Mouse (Mus musculus): ENCODE results near the gene Psmd13. TPM values are rescaled to one million over a fixed set of nuclear protein-coding genes. Genes with fewer than 3 reads are reported as not detected.

Psmd13 gene
- polyA plus RNA-seq, 1 experiment from 2014 or later: 154 TPM

GRCm38 (mm10) chr7:140927181-140927580 lies 45.4 kb downstream of the Psmd13 start:
- no peak overlapping the region for H3K4me3 ChIP-seq
- no peak overlapping the region for H3K9ac ChIP-seq
- H3K36me3 ChIP-seq: no peaks in the 10 kb centered on the region
- H3K4me1 ChIP-seq (replicated peaks): peaks cover 11% of the 10 kb centered on the region
- no peak for ATAC-seq (replicated peaks; ENCODE audit: insufficient number of reproducible peaks, insufficient read depth, low FRiP score, low read depth)
- peaks cover 37% of the 10 kb centered on the region for H3K27me3 ChIP-seq
- no peak overlapping the region for H3K4me2 ChIP-seq
- WGBS: 77% methylated on average over 6 of the region's 6 CpGs
- H3K27ac ChIP-seq: no peak overlapping the region
- H3K9me3 ChIP-seq (replicated peaks): no peaks in the 10 kb centered on the region

DNA sequence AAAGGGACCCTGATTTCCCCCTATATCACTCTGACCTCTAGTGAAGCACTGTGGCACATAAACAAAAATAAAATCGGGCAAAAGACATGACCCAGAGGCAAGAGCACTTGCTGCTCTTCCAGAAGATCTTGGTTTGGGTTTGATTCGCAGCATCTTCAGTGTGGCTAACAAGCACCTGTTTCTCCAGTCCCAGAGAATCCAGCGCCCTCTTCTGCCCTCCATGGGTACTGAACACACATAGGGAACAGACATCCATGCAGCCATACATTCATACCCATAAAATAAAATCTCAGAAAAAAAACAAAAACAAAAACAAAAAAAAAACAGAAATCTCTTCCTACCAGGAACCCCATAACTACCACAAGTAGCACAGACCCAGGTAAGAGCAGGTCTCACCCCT lies 56.7 kb downstream of the Psmd13 start:
- Histone ChIP-seq H3K36me3 (no peaks in the 10 kb centered on the region), H3K27me3 (peaks cover 6% of the 10 kb centered on the region; the same call in 1 of the 2 replicates), H3K4me3 (no peak overlapping the region), H3K9ac (no peak overlapping the region), H3K27ac (no peak overlapping the region), H3K9me3 (replicated peaks) (no peaks in the 10 kb centered on the region), H3K4me1 (replicated peaks) (peaks cover 24% of the 10 kb centered on the region), H3K4me2 (no peak overlapping the region)
- WGBS: 42% methylated on average over 3 of the region's 3 CpGs
- ATAC-seq (replicated peaks; ENCODE audit: insufficient number of reproducible peaks, insufficient read depth, low FRiP score, low read depth): no peak

DNA sequence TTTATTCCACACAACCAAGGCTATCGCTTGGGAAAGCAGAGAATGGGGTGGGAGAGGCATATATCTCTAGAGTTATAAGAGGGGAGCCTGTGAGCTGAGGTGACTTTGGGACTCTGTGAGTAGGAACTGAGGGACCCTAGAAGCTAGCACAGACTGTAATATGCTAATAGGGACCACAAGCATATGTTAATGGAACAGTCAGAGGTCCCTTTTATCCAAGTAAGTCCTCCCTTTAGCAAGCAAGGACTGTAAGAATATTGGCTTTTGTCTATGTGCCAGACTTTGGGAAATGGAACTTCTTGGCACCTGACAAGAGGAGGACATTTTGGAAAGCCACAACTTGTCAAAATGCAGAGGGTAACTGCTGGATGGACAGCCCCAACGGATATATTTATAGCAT lies 57.1 kb downstream of the Psmd13 start:
- no peak overlapping the region for H3K9ac ChIP-seq
- peaks cover 25% of the 10 kb centered on the region for H3K4me1 ChIP-seq (replicated peaks)
- WGBS: 20% methylated on average over 2 of the region's 2 CpGs
- H3K27me3 ChIP-seq: peaks cover 6% of the 10 kb centered on the region; the same call in 1 of the 2 replicates
- no peak overlapping the region for H3K4me3 ChIP-seq
- no peaks in the 10 kb centered on the region for H3K36me3 ChIP-seq
- no peak for ATAC-seq (replicated peaks; ENCODE audit: insufficient number of reproducible peaks, insufficient read depth, low FRiP score, low read depth)
- H3K27ac ChIP-seq: no peak overlapping the region
- no peak overlapping the region for H3K4me2 ChIP-seq
- no peaks in the 10 kb centered on the region for H3K9me3 ChIP-seq (replicated peaks)

- H3K4me3 ChIP-seq: no peak overlapping the region
- H3K27me3 ChIP-seq: peaks cover 6% of the 10 kb centered on the region; the same call in 1 of the 2 replicates
- peak overlapping the region; percentile 13; the same call in 1 of the 2 replicates for H3K4me2 ChIP-seq
- H3K9me3 ChIP-seq (replicated peaks): no peaks in the 10 kb centered on the region
- H3K36me3 ChIP-seq: no peaks in the 10 kb centered on the region
- WGBS: 15% methylated on average over 8 of the region's 8 CpGs
- peaks cover 25% of the 10 kb centered on the region for H3K4me1 ChIP-seq (replicated peaks)
- no peak overlapping the region for H3K9ac ChIP-seq
- no peak for ATAC-seq (replicated peaks; ENCODE audit: insufficient number of reproducible peaks, insufficient read depth, low FRiP score, low read depth)
- H3K27ac ChIP-seq: no peak overlapping the region
These were observed 58.0 kb downstream of the Psmd13 start for GRCm38 (mm10) chr7:140939669-140940171.

GRCm38 (mm10) chr7:140941222-140942051 lies 59.7 kb downstream of the Psmd13 start, which contains the start of gene Pgghg:
TSS of gene Pgghg (plus strand) at chr7:140941391.
- Histone ChIP-seq H3K36me3 (peaks cover 9% of the 10 kb centered on the region; the same call in 1 of the 2 replicates), H3K27me3 (peaks cover 3% of the 10 kb centered on the region; the same call in 1 of the 2 replicates), H3K4me2 (peak within 1 kb of the TSS; percentile 69), H3K4me1 (replicated peaks) (peaks cover 28% of the 10 kb centered on the region), H3K9ac (peak within 1 kb of the TSS; percentile 74), H3K9me3 (replicated peaks) (no peaks in the 10 kb centered on the region), H3K27ac (peak within 1 kb of the TSS; percentile 90), H3K4me3 (peak within 1 kb of the TSS; percentile 64)
- WGBS: 2% methylated on average over 33 of the region's 33 CpGs
- ATAC-seq (replicated peaks; ENCODE audit: insufficient number of reproducible peaks, insufficient read depth, low FRiP score, low read depth): peak; percentile 88

DNA sequence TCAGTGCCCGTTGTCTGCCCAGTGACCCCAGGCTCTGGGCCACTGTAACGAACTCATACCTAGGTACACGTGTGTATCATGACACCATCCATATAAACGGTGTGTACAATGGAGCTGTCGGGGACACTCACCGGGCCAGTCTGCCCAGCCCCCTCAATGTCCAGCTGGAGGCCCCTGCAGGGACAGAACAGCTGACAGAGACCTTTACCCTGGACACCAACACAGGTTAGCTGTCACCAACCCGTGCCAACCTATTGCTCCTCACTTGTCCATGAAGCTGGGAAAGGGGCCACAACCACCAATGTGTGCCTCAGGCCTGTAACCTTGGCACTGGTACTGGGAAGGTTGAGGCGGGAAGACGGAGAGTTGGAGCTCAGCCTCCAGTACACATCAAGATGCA lies 60.6 kb downstream of the Psmd13 start:
- Histone ChIP-seq H3K4me2 (peak overlapping the region; percentile 69), H3K9ac (peak overlapping the region; percentile 74), H3K27ac (peak overlapping the region; percentile 90), H3K9me3 (replicated peaks) (no peaks in the 10 kb centered on the region), H3K4me3 (peak overlapping the region; percentile 64), H3K27me3 (no peaks in the 10 kb centered on the region), H3K4me1 (replicated peaks) (peaks cover 37% of the 10 kb centered on the region), H3K36me3 (peaks cover 12% of the 10 kb centered on the region; the same call in 1 of the 2 replicates)
- WGBS: 59% methylated on average over 9 of the region's 9 CpGs
- ATAC-seq (replicated peaks; ENCODE audit: insufficient number of reproducible peaks, insufficient read depth, low FRiP score, low read depth): no peak

- no peak for ATAC-seq (replicated peaks; ENCODE audit: insufficient number of reproducible peaks, insufficient read depth, low FRiP score, low read depth)
- 89% methylated on average over 10 of the region's 10 CpGs for WGBS
- Histone ChIP-seq H3K36me3 (peaks cover 12% of the 10 kb centered on the region; the same call in 1 of the 2 replicates), H3K9me3 (replicated peaks) (no peaks in the 10 kb centered on the region), H3K4me3 (no peak overlapping the region), H3K4me2 (no peak overlapping the region; the same call in 1 of the 2 replicates), H3K27ac (peak overlapping the region; percentile 90), H3K9ac (no peak overlapping the region), H3K27me3 (no peaks in the 10 kb centered on the region), H3K4me1 (replicated peaks) (peaks cover 40% of the 10 kb centered on the region)
These were observed 61.0 kb downstream of the Psmd13 start for GRCm38 (mm10) chr7:140942811-140943210.

- Histone ChIP-seq H3K4me2 (no peak overlapping the region), H3K36me3 (peaks cover 12% of the 10 kb centered on the region; the same call in 1 of the 2 replicates), H3K9me3 (replicated peaks) (no peaks in the 10 kb centered on the region), H3K9ac (no peak overlapping the region), H3K4me1 (replicated peaks) (peaks cover 46% of the 10 kb centered on the region), H3K4me3 (no peak overlapping the region), H3K27ac (no peak overlapping the region), H3K27me3 (no peaks in the 10 kb centered on the region)
- no peak for ATAC-seq (replicated peaks; ENCODE audit: insufficient number of reproducible peaks, insufficient read depth, low FRiP score, low read depth)
- WGBS: 74% methylated on average over 4 of the region's 4 CpGs
These were observed 61.6 kb downstream of the Psmd13 start for GRCm38 (mm10) chr7:140943356-140943755.

DNA sequence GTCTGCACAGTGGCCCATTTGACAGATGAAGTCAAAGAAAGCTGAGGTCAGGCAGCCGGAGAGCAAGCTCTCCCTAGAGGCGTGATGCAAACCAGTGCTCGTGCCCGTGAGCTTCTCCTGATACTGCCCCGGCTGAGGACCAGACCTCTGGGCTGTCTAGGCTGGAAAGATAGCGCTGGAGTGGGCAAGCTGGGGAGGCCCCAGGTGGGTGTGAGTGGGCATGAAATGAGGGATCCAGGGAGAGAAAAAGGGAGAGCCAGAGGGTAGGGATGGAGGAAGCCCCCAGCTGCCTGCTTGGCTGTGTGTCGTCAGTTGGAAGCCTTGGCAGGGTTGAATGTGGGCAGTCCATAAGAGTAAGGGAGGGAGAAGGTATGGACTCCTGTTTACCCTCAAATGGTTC lies 62.5 kb downstream of the Psmd13 start:
- no peaks in the 10 kb centered on the region for H3K9me3 ChIP-seq (replicated peaks)
- WGBS: 76% methylated on average over 7 of the region's 7 CpGs
- no peak overlapping the region for H3K9ac ChIP-seq
- H3K27ac ChIP-seq: no peak overlapping the region
- no peaks in the 10 kb centered on the region for H3K27me3 ChIP-seq
- peaks cover 46% of the 10 kb centered on the region for H3K4me1 ChIP-seq (replicated peaks)
- no peak overlapping the region for H3K4me3 ChIP-seq
- no peak overlapping the region for H3K4me2 ChIP-seq
- ATAC-seq (replicated peaks; ENCODE audit: insufficient number of reproducible peaks, insufficient read depth, low FRiP score, low read depth): no peak
- peaks cover 12% of the 10 kb centered on the region; the same call in 1 of the 2 replicates for H3K36me3 ChIP-seq

- H3K36me3 ChIP-seq: peaks cover 12% of the 10 kb centered on the region; the same call in 1 of the 2 replicates
- 90% methylated on average over 5 of the region's 5 CpGs for WGBS
- peaks cover 44% of the 10 kb centered on the region for H3K4me1 ChIP-seq (replicated peaks)
- H3K9me3 ChIP-seq (replicated peaks): no peaks in the 10 kb centered on the region
- no peak for ATAC-seq (replicated peaks; ENCODE audit: insufficient number of reproducible peaks, insufficient read depth, low FRiP score, low read depth)
- H3K4me3 ChIP-seq: no peak overlapping the region
- no peaks in the 10 kb centered on the region for H3K27me3 ChIP-seq
- no peak overlapping the region for H3K27ac ChIP-seq
- H3K4me2 ChIP-seq: no peak overlapping the region
- H3K9ac ChIP-seq: no peak overlapping the region
These were observed 63.5 kb downstream of the Psmd13 start for GRCm38 (mm10) chr7:140945247-140945646.

- peaks cover 12% of the 10 kb centered on the region; the same call in 1 of the 2 replicates for H3K36me3 ChIP-seq
- no peak overlapping the region for H3K4me2 ChIP-seq
- ATAC-seq (replicated peaks; ENCODE audit: insufficient number of reproducible peaks, insufficient read depth, low FRiP score, low read depth): no peak
- peaks cover 50% of the 10 kb centered on the region for H3K4me1 ChIP-seq (replicated peaks)
- no peak overlapping the region for H3K9ac ChIP-seq
- no peaks in the 10 kb centered on the region for H3K9me3 ChIP-seq (replicated peaks)
- H3K4me3 ChIP-seq: no peak overlapping the region
- H3K27me3 ChIP-seq: no peaks in the 10 kb centered on the region
- H3K27ac ChIP-seq: peak overlapping the region; percentile 70
- WGBS: 85% methylated on average over 10 of the region's 10 CpGs
These were observed 64.5 kb downstream of the Psmd13 start for GRCm38 (mm10) chr7:140946311-140946710.

Data from heart, embryonic 15.5 days (tissue).